Mouse (Mus musculus) heart, adult 2 months (tissue): ENCODE data around the gene Tcp11l2.

ENCODE experiments used
- CTCF ChIP-seq: fragments of 200-600 bp; IDR thresholded peaks from 2 replicates; pipeline ENCODE4 v1.8.1; 2022; ENCODE audit warnings: antibody characterized with exemption, mild to moderate bottlenecking, moderate library complexity
- EP300 ChIP-seq: fragments of 200-500 bp; IDR thresholded peaks from 2 replicates; pipeline ENCODE4 v1.6.1; 2011; ENCODE audit warnings: low read depth, low read length, control low read depth; ENCODE audit not compliant: insufficient read depth
- POLR2A ChIP-seq: fragments of 200-500 bp; IDR thresholded peaks from 2 replicates; pipeline ENCODE4 v1.6.1; 2011; ENCODE audit warnings: mild to moderate bottlenecking, low read depth, low read length, control low read depth; ENCODE audit not compliant: insufficient read depth

- TF ChIP-seq CTCF (no peak), POLR2A (no peak), EP300 (no peak)
These were observed 31.4 kb upstream of the Tcp11l2 start for GRCm38 (mm10) chr10:84544841-84545610.
